Mouse (Mus musculus) retina, adult 2 months (tissue): ENCODE measurements at regions not wholly inside any gene's neighbourhood (a gene's known extent, or its start where the extent isn't known, plus 50 kb on each side); places are given as distances from the start of the nearest gene placed in this dataset.
A peak's percentile ranks its signal among the peaks of the same experiment; 100 is the strongest.

ENCODE experiments used
- DNase-seq: peaks from one replicate; pipeline ENCODE4 v3.0.0-alpha.2; 2012; ENCODE audit warnings: low read depth, low spot score

GRCm38 (mm10) chr3:10697698-10698452, 362.4 kb upstream of the Gm38303 start:
- DNase-seq = no peak

- DNase-seq = no peak
Measured at GRCm38 (mm10) chr3:10685501-10685951, 350.0 kb upstream of the Gm38303 start.

GRCm38 (mm10) chr3:10684885-10685500, 349.5 kb upstream of the Gm38303 start:
- peak; percentile 44 for DNase-seq

- DNase-seq = no peak
Measured at GRCm38 (mm10) chr3:10681938-10682337, 346.5 kb upstream of the Gm38303 start.

- DNase-seq = no peak
Measured at GRCm38 (mm10) chr3:10647975-10648511, 312.6 kb upstream of the Gm38303 start.
